Mouse (Mus musculus) neural tube, embryonic 14.5 days (tissue): ENCODE results near the gene Ccdc92b. TPM values are rescaled to one million over a fixed set of nuclear protein-coding genes. Genes with fewer than 3 reads are reported as not detected.

Experiments
- polyA plus RNA-seq: library from polyadenylated mRNA; unstranded; fragments of >200 nt; fragmentation: Nextera tagmentation; extraction: Ambion mirVana; gene quantifications from 2 replicates; pipeline ENCODE4 v1.2.1, GENCODE M21; 2014

Ccdc92b gene
- polyA plus RNA-seq, 1 experiment from 2014 or later, result 4.1 TPM

Other genes with a start within 250 kb of the Ccdc92b start
- gene Rap1gap2, start 8.7 kb upstream of the Ccdc92b start, polyA plus RNA-seq, result 9.9 and 12.7 TPM in 2 replicates
- 15.9 and 17.7 TPM in 2 replicates for gene Cluh, start 29.9 kb downstream of the Ccdc92b start, polyA plus RNA-seq
- 92.6 and 115 TPM in 2 replicates for gene Pafah1b1, start 105.1 kb downstream of the Ccdc92b start, polyA plus RNA-seq
- gene Mettl16, start 151.2 kb downstream of the Ccdc92b start, polyA plus RNA-seq, result 33.9 and 37.1 TPM in 2 replicates
- 7.6 and 9.4 TPM in 2 replicates for gene Mnt, start 211.3 kb downstream of the Ccdc92b start, polyA plus RNA-seq